Mouse (Mus musculus) small intestine, adult 2 months (tissue): ENCODE data around the gene Cep162. TPM values are rescaled to one million over a fixed set of nuclear protein-coding genes. Genes with fewer than 3 reads are reported as not detected.

Experiments used
- H3K27ac ChIP-seq: fragments of 200-500 bp; 2 replicates; pipeline ENCODE4 v1.5.1; 2012; ENCODE audit warnings: low read depth, low read length, control low read depth, inconsistent platforms; ENCODE audit not compliant: insufficient read depth
- H3K27me3 ChIP-seq: fragments of 200-500 bp; 2 replicates; pipeline ENCODE4 v1.6.1; 2012; ENCODE audit warnings: mild to moderate bottlenecking, moderate library complexity, low read length, inconsistent platforms; ENCODE audit not compliant: control insufficient read depth, insufficient read depth
- H3K36me3 ChIP-seq: fragments of 200-500 bp; 2 replicates; pipeline ENCODE4 v1.6.1; 2012; ENCODE audit warnings: mild to moderate bottlenecking, low read length, control low read depth, inconsistent platforms; ENCODE audit not compliant: control insufficient read depth, insufficient read depth
- H3K4me1 ChIP-seq: fragments of 200-500 bp; 2 replicates; pipeline ENCODE4 v1.6.1; 2012; ENCODE audit warnings: low read length, inconsistent platforms, mixed read lengths; ENCODE audit not compliant: control insufficient read depth, insufficient read depth, insufficient read length
- H3K4me3 ChIP-seq: fragments of 200-500 bp; 2 replicates; pipeline ENCODE4 v1.5.1; 2012; ENCODE audit warnings: low read depth, mild to moderate bottlenecking, control low read depth, inconsistent platforms, low read length, moderate library complexity
- CTCF ChIP-seq: fragments of 200-500 bp; IDR thresholded peaks from 2 replicates; pipeline ENCODE4 v1.5.1; 2012; ENCODE audit warnings: low read depth, mild to moderate bottlenecking, control low read depth, inconsistent platforms, low read length, moderate library complexity, mixed read lengths; ENCODE audit not compliant: insufficient replicate concordance, insufficient read length; ENCODE audit errors: extremely low read depth
- POLR2A ChIP-seq: fragments of 200-500 bp; IDR thresholded peaks from 2 replicates; pipeline ENCODE4 v1.6.1; 2012; ENCODE audit warnings: low read depth, mild to moderate bottlenecking, control low read depth, inconsistent platforms, low read length, moderate library complexity
- WGBS: fragments of 180-500 bp; shearing (Covaris S2); methylation state at CpG from one replicate; pipeline ENCODE4 v1.1.7; 2018; 5-methylcytosine and 5-hydroxymethylcytosine counted together
- polyA plus RNA-seq: library from polyadenylated mRNA; depleted of rRNA; stranded (reverse); fragments of >200 nt; gene quantifications from 2 replicates; pipeline ENCODE4 v1.2.3, GENCODE M21; 2012

Gene Cep162
- polyA plus RNA-seq, 1 experiment: 0.77 TPM

GRCm38 (mm10) chr9:87213204-87213603 is 42.1 kb downstream of the Cep162 start:
- 86% methylated on average over 4 of the region's 4 CpGs for WGBS
- Histone ChIP-seq H3K27ac (no peak overlapping the region), H3K4me3 (no peak overlapping the region), H3K27me3 (no peaks in the 10 kb centered on the region), H3K36me3 (peaks cover 35% of the 10 kb centered on the region), H3K4me1 (no peaks in the 10 kb centered on the region)
- TF ChIP-seq CTCF: no peak
- TF ChIP-seq POLR2A: no peak

- 90% methylated on average over 9 of the region's 9 CpGs for WGBS
- TF ChIP-seq POLR2A: no peak
- no peak for TF ChIP-seq CTCF
- Histone ChIP-seq H3K27ac (no peak overlapping the region), H3K4me3 (no peak overlapping the region), H3K36me3 (peaks cover 31% of the 10 kb centered on the region), H3K27me3 (no peaks in the 10 kb centered on the region), H3K4me1 (no peaks in the 10 kb centered on the region)
Measured at GRCm38 (mm10) chr9:87210830-87211339, 44.5 kb downstream of the Cep162 start.

GRCm38 (mm10) chr9:87202431-87202830 is 52.9 kb downstream of the Cep162 start:
- H3K27me3 ChIP-seq: no peaks in the 10 kb centered on the region
- 0 out of 2 replicates have a peak, but pooled peaks cover 1% of the 10 kb centered on the region for H3K4me1 ChIP-seq
- H3K27ac ChIP-seq: no peak overlapping the region
- WGBS: 90% methylated on average over 6 of the region's 6 CpGs
- peaks cover 30% of the 10 kb centered on the region for H3K36me3 ChIP-seq
- H3K4me3 ChIP-seq: no peak overlapping the region
- TF ChIP-seq CTCF (no peak), POLR2A (no peak)

- Histone ChIP-seq H3K4me1 (0 out of 2 replicates have a peak, but pooled peaks cover 1% of the 10 kb centered on the region), H3K27ac (no peak overlapping the region), H3K36me3 (peaks cover 30% of the 10 kb centered on the region), H3K27me3 (no peaks in the 10 kb centered on the region), H3K4me3 (no peak overlapping the region)
- TF ChIP-seq CTCF: no peak
- no peak for TF ChIP-seq POLR2A
- 97% methylated on average over 4 of the region's 4 CpGs for WGBS
Measured at GRCm38 (mm10) chr9:87200919-87201318, 54.4 kb downstream of the Cep162 start.

- Histone ChIP-seq H3K27me3 (no peaks in the 10 kb centered on the region), H3K4me3 (no peak overlapping the region), H3K27ac (no peak overlapping the region), H3K36me3 (peaks cover 30% of the 10 kb centered on the region), H3K4me1 (0 out of 2 replicates have a peak, but pooled peaks cover 1% of the 10 kb centered on the region)
- TF ChIP-seq POLR2A: no peak
- TF ChIP-seq CTCF: no peak
- 92% methylated on average over 5 of the region's 5 CpGs for WGBS
Measured at GRCm38 (mm10) chr9:87200426-87200825, 54.9 kb downstream of the Cep162 start.

- Histone ChIP-seq H3K4me1 (no peaks in the 10 kb centered on the region), H3K36me3 (peaks cover 23% of the 10 kb centered on the region), H3K27me3 (no peaks in the 10 kb centered on the region), H3K27ac (no peak overlapping the region), H3K4me3 (no peak overlapping the region)
- WGBS: 85% methylated on average over 6 of the region's 6 CpGs
- no peak for TF ChIP-seq CTCF
- no peak for TF ChIP-seq POLR2A
Measured at GRCm38 (mm10) chr9:87198036-87198435, 57.3 kb downstream of the Cep162 start.

- Histone ChIP-seq H3K27ac (no peak overlapping the region), H3K27me3 (no peaks in the 10 kb centered on the region), H3K4me3 (no peak overlapping the region), H3K4me1 (no peaks in the 10 kb centered on the region), H3K36me3 (peaks cover 26% of the 10 kb centered on the region)
- TF ChIP-seq CTCF (no peak), POLR2A (no peak)
- WGBS: 94% methylated on average over 3 of the region's 3 CpGs
Measured at GRCm38 (mm10) chr9:87197277-87197676, 58.1 kb downstream of the Cep162 start.
